ENCODE assay signal across 14 mouse cellular contexts in the genomic region with DNA sequence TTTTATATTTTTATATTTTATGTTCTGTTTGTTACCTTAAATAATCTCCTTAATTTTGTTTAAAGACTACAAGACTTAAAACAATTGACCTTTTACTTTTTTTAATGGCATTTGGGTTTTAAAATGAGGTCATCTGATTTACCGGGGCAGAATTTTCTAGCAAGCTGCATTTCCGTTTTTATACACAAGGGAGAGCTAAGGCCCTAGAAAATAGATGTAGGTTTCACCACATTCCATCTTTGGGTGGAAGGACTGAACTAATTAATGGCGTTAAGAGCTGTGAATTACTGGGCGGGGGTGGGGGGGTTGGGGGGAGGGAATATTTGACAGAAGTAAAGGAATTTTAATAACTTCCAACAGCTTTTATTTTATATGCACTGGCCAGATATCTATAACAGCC.
DNase-seq lines count a peak whose midpoint lies in the region; ATAC-seq and TF ChIP-seq lines count a peak whose summit lies in the region.
"Had no signal": no experiment of that assay in that cellular context is flagged by ENCODE, and none has a peak within 500 bp of the region (broad histone marks: within the 10 kb centered on the region; RNA-seq: fewer than 3 reads in every experiment).

No protein-coding gene starts in this region.

- ATAC-seq in lung, embryonic 14.5 days (ENCODE audit: insufficient read depth): no peak

- H3K27ac ChIP-seq in lung, embryonic 14.5 days (ENCODE audit: low read depth): no peak overlapping the region
- H3K27ac ChIP-seq: embryonic facial prominence, embryonic 12.5 days; neural tube, embryonic 13.5 days had no signal

- no peaks in the 10 kb centered on the region for H3K27me3 ChIP-seq in lung, embryonic 14.5 days (ENCODE audit: insufficient read depth, low read length)
- H3K27me3 ChIP-seq: embryonic facial prominence, embryonic 12.5 days; limb, embryonic 13.5 days; neural tube, embryonic 13.5 days had no signal

- no peak overlapping the region for H3K9ac ChIP-seq in lung, embryonic 14.5 days
- H3K9ac ChIP-seq: embryonic facial prominence, embryonic 12.5 days; limb, embryonic 13.5 days; neural tube, embryonic 13.5 days had no signal

- peak; percentile 67 for TF ChIP-seq CTCF in lung, embryonic 14.5 days (IDR thresholded peaks at IDR 0.05; ENCODE audit: low read depth)

- DNase-seq in cerebellum, adult 9-10 months: peak; percentile 74
- DNase-seq in cerebellum, adult 11 months: no peak
- peak; percentile 81 for DNase-seq in lung, embryonic 14.5 days
- DNase-seq in lung, postnatal 4 days: no peak
- peak; percentile 78 for DNase-seq in brain, adult 2 months (ENCODE audit: low read depth, low spot score)
- DNase-seq in induced T-regulatory cell, adult 2 months (ENCODE audit: low read depth): peak; percentile 54
- DNase-seq in spleen, postnatal 14 days (ENCODE audit: low spot score in 2 of 2): no peak
- DNase-seq in adrenal gland, postnatal 25 days: no peak
- DNase-seq: adrenal gland, adult 8-10 months; B cell, adult 2 months; kidney, postnatal 36 days had no signal

- peaks cover 5% of the 10 kb centered on the region; the same call in 1 of the 2 replicates for H3K4me1 ChIP-seq in lung, embryonic 14.5 days (ENCODE audit: insufficient read depth)

- no peaks in the 10 kb centered on the region for H3K9me3 ChIP-seq in lung, embryonic 14.5 days (ENCODE audit: low read depth, low read length)
- H3K9me3 ChIP-seq: embryonic facial prominence, embryonic 12.5 days; limb, embryonic 13.5 days; neural tube, embryonic 13.5 days had no signal

- no peaks in the 10 kb centered on the region for H3K36me3 ChIP-seq in lung, embryonic 14.5 days (ENCODE audit: insufficient read depth)
- H3K36me3 ChIP-seq: embryonic facial prominence, embryonic 12.5 days; limb, embryonic 13.5 days; neural tube, embryonic 13.5 days had no signal

- no peak overlapping the region for H3K4me2 ChIP-seq in lung, embryonic 14.5 days
- H3K4me2 ChIP-seq: embryonic facial prominence, embryonic 12.5 days; limb, embryonic 13.5 days; neural tube, embryonic 13.5 days had no signal

- no peak overlapping the region for H3K4me3 ChIP-seq in lung, embryonic 14.5 days (ENCODE audit: low read depth, low read length)
- H3K4me3 ChIP-seq: embryonic facial prominence, embryonic 12.5 days; limb, embryonic 13.5 days; neural tube, embryonic 13.5 days had no signal

- 1% methylated on average over 4 of the region's 4 CpGs for WGBS in lung, embryonic 14.5 days

Comparison
In these comparisons a context has a peak if more than half of its experiments do, and no peak if none do; other contexts are left out.
1. DNase-seq: peak in cerebellum, adult 9-10 months (single experiment), lung, embryonic 14.5 days (single experiment), brain, adult 2 months (single experiment) and induced T-regulatory cell, adult 2 months (single experiment); none in cerebellum, adult 11 months (single experiment), lung, postnatal 4 days (0 of 2), spleen, postnatal 14 days (0 of 2) and adrenal gland, postnatal 25 days (single experiment).